Mouse (Mus musculus): ENCODE measurements around the gene Cela3a.
"Not testable (repeated sequence)": the region's sequence is repeated elsewhere in the genome, so short reads cannot be mapped to it uniquely, and the experiment has no call there.

Cela3a gene

DNA sequence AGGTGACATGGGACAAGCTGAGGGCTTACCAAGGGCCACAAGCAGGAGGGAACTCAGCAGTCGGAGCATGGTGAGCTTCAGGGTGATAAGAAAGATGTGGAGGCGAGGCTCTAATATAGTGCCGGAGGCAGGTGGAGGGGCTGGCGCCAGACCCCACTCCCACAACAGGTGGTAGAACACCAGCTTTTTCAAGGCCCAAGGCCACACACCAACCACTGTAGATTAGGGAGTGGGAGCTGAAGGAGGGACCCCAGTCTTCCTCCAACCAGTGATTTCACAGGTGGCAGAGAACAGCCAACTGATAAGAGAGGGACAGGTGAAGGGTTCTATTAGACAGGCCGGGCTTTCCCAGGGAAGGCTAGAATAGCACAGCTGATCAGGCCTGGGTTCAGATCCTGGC is at the start of gene Cela3a:
Gene Cela3a (minus strand): TSS at position 101 of the 400 bp plus-strand sequence.
- in situ Hi-C loops (cut with MboI, MseI) = no loop called here

- in situ Hi-C loops (cut with MboI, MseI) = loop anchor here (5.0 kb wide), 1 partner anchor 48 kb away; no protein-coding TSS in a partner anchor
Measured at GRCm38 (mm10) chr4:137458861-137459260, 49.3 kb upstream of the Cela3a start.

GRCm38 (mm10) chr4:137458310-137458709 is 48.7 kb upstream of the Cela3a start:
- in situ Hi-C loops (cut with MboI, MseI) = loop anchor here (5.0 kb wide), 1 partner anchor 49 kb away; no protein-coding TSS in a partner anchor

DNA sequence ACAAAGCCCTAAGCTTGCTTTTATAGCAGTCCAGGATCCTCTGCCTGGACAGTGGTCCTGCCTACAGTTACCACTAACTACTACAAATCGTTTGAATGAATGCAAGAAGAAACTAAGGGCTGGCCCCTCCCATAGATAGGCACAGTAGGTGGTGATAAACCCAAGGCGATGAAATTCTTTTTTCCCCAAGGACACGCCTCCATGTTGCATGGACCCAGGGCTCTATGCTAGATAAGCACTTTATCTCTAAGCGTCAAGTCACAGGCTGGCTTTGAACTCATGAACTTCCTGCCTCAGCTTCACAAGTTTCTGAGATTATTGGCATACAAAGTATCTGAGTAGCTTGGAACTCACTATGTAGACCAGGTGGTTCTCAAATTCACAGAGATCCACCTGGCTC is 47.7 kb upstream of the Cela3a start:
- in situ Hi-C loops (cut with MboI, MseI) = loop anchor here (5.0 kb wide), 1 partner anchor 50 kb away; no protein-coding TSS in a partner anchor

DNA sequence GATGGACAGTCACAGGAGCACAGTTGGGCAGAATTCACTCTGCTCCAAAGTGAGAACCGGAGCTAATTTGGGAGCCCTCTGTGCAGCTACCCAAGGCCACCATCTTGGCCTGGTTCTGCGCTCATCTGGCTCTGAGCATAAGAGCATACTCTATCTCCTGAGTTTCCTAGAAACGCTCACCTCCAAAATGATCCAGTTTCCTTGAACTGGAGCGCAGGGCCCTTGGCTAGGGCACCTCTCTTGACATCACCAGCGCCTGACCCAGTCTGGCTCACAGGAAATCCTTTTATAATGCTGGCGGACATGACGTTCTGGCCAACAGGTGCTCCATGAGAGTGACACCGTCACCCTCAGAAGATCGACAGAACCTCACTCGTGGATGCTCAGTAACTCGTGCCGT is 47.0 kb upstream of the Cela3a start:
- in situ Hi-C loops (cut with MboI, MseI) = loop anchor here (5.0 kb wide), 1 partner anchor 51 kb away; no protein-coding TSS in a partner anchor

DNA sequence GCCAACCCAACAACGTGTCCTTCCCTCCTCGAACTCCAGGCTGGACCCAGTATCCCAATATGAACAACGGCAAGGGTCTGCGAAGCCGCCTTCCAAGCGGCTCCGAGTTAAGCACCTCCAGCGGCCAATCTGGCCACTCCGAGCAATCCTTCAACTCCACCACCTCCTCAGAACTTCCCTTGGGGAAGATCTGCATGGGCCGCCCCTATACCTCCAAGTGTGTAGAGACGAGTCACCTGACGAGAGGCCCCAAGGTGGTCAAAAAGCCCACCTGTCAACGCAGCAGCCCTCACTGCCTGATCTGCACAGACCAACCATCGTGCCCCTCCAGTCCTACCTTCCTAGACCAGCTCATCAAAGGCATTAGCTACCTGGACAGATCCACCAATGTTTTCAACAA is 45.0 kb upstream of the Cela3a start:
- in situ Hi-C loops (cut with MboI, MseI) = no loop called here

- in situ Hi-C loops (cut with MboI, MseI) = no loop called here
Measured at GRCm38 (mm10) chr4:137453234-137453767, 43.7 kb upstream of the Cela3a start, which contains the start of gene 1700013G24Rik. TSS of gene 1700013G24Rik (plus strand) at chr4:137453284.

DNA sequence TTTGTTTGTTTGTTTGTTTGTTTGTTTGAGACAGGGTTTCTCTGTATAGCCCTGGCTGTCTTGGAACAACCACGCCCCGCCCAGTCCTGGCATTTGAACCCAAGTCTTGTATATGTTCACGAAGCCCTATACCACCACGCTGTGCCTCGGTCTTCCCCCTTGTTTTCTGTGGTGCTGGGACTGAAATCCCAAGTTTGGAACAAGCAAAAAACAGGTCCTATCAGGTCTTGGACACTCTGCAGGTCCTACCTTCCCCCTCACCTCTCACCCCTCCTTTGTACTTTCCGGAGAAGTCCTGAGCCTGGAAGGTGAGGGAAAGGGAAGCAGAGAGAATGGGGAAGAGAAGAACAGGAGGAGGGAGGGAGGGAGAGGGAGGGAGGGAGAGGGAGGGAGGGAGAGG is 42.6 kb upstream of the Cela3a start:
- in situ Hi-C loops (cut with MboI, MseI) = no loop called here

- in situ Hi-C loops (cut with MboI, MseI) = no loop called here
Measured at GRCm38 (mm10) chr4:137449715-137450114, 40.1 kb upstream of the Cela3a start.

GRCm38 (mm10) chr4:137449132-137449531 is 39.5 kb upstream of the Cela3a start:
- in situ Hi-C loops (cut with MboI, MseI) = no loop called here

DNA sequence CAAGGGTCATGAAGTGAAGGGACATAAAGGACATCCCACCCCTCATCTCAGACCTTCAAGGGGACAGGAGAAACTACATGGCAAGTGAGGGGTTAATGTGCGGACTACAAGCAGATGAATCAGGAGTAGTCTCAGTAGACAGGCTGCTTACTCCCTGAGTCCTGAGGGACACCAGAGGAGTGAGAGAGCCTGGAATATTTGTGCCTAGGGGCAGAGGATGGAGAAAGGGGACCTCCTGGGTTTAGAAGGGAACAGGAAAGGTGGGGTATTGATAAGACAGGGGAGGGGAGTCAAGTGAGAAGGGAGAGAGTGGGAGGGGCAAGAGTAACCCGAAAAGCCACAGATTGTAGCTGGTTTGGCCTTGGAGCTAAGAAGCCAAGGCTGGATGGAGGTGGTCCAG is 39.0 kb upstream of the Cela3a start:
- in situ Hi-C loops (cut with MboI, MseI) = no loop called here

DNA sequence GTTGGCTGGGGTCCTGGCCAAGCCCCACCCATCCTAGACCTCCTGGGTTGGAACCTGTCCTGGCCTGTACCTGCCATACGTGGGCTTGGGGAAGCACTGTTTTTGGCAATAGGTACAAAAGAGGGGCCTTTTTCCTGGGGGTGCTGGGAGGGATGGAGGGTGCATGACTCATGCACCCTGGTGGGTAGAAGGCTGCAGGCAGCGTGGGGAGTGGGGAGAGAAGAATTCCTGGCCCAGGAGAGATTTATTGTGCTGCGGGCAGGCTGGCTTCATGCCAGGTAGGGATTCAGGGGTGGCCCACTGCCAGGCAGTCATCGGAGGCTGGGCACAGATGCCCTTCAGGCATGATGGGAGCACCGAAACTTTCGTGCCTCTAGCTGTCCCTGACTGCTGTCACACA is 38.6 kb upstream of the Cela3a start:
- in situ Hi-C loops (cut with MboI, MseI) = no loop called here

DNA sequence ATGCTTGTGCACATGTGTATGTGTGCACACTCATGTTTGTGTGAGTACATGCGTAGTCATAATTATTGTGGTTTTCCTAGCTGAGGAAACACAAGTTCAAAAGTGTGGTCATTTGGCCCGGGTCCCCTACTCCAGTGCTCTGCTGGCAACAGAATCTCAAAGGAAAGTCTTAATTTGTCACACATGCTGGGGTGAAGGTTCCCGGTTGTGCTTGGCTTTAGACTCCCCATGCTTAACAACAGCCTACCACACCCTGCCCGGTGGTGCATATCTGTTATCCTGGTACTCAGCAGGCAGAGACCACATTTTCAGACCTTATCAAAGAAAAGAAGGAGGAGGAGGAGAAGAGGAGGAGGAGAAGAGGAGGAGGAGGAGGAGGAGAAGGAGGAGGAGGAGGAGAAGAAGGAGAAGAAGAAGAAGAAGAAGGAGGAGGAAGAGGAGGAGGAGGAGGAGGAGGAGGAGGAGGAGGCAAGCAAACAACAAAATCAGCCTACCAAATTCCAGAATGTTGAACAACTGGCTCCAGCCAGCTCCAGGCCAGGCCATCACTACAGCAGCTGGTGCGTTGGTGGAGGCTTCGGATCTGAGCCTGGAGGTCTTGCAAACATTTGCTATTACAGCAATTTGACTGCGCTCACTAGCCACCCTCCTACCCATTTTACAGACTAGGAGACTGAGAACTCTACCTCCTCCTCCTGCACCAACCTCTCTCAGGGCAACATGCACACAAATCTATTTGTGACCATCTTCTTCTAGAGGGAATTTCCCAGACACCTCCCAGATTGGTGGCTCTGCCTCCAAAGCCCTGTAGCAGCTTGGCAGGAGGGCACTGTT is 38.0 kb upstream of the Cela3a start:
- in situ Hi-C loops (cut with MboI, MseI) = no loop called here

- in situ Hi-C loops (cut with MboI, MseI) = no loop called here
Measured at GRCm38 (mm10) chr4:137445881-137446280, 36.3 kb upstream of the Cela3a start.

- in situ Hi-C loops (cut with MboI, MseI) = no loop called here
Measured at GRCm38 (mm10) chr4:137443625-137444024, 34.0 kb upstream of the Cela3a start.

GRCm38 (mm10) chr4:137441332-137441731 is 31.7 kb upstream of the Cela3a start:
- in situ Hi-C loops (cut with MboI, MseI) = no loop called here

GRCm38 (mm10) chr4:137438842-137439241 is 29.3 kb upstream of the Cela3a start:
- in situ Hi-C loops (cut with MboI, MseI) = loop anchor here (5.0 kb wide), 1 partner anchor 108 kb away; no protein-coding TSS in a partner anchor

DNA sequence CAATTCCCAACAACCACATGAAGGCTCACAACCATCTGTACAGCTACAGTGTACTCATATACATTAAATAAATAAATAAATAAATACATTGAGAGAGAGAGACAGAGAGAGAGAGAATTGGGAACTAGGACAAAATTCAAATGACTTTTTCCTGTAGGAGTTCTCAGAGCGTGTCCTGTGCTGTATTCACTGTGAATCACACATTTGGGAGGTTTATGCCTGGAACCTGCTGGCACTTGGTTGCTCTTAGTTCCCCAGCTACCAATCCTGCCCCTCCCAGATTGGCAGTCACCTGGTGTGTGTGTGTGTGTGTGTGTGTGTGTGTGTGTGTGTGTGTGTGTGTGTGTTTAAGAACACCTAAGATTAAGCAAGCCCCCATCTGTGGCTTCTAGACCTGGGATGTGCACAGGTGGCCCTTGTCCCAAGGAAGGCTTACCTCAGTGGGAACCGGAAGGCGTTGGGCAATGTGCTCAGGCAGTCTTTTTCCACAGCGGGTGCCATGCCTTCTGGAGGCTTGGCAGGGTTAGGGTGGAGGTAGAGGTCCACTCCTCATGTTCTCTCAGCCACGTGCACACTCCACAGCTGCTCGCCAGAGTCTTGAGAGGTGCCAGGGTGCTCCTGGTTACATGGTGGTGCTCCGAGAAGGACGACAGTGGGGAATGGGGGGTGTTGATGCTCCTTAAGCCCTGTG is 27.5 kb upstream of the Cela3a start:
- in situ Hi-C loops (cut with MboI, MseI) = loop anchor here (5.0 kb wide), 1 partner anchor 110 kb away; no protein-coding TSS in a partner anchor

- in situ Hi-C loops (cut with MboI, MseI) = not testable (repeated sequence)
Measured at GRCm38 (mm10) chr4:137432700-137433550, 23.3 kb upstream of the Cela3a start.

DNA sequence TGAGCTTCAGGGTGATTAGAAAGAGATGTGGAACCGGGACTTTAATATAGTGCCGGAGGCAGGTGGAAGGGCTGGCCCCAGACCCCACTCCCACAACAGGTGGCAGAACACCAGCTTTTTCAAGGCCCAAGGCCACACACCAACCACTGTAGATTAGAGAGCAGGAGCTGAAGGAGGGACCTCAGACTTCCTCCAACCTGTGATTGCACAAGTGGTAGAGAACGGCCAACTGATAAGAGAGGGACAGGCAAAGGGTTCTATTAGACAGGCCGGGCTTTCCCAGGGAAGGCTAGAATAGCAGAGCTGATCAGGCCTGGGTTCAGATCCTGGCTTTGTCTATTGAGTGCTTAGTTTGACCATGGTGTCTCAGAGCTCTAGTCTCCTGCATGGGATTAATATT is 20.9 kb upstream of the Cela3a start, which contains the start of gene Cela3b:
Gene Cela3b (minus strand): TSS at position 39 of the 400 bp plus-strand sequence.
- in situ Hi-C loops (cut with MboI, MseI) = no loop called here

Data from T-helper 1 cell (primary cell).